Mouse (Mus musculus) CH12.LX (cell line): ENCODE measurements around the gene H3f3b. TPM values are rescaled to one million over a fixed set of nuclear protein-coding genes. Genes with fewer than 3 reads are reported as not detected.

Experiments used
- DNase-seq: peaks from one replicate; pipeline ENCODE4 v3.0.0-alpha.2; 2013; ENCODE audit errors: extremely low read depth
- H3K27ac ChIP-seq: 2 replicates; pipeline ENCODE4 v1.5.1; 2012; ENCODE audit warnings: low read depth, mild to moderate bottlenecking, control low read depth, moderate library complexity; ENCODE audit not compliant: insufficient read depth
- H3K27me3 ChIP-seq: replicated peaks from 2 replicates; pipeline ENCODE3; 2012; ENCODE audit warnings: inconsistent platforms
- H3K36me3 ChIP-seq, 2 experiments: replicated peaks in 1 of 2; 2 replicates each; pipeline versions ENCODE3 to v1.6.1; 2012; ENCODE audit warnings: inconsistent platforms in 1 of 2, low read length in 1 of 2, mild to moderate bottlenecking in 1 of 2, mixed read lengths in 1 of 2, moderate library complexity in 1 of 2; ENCODE audit not compliant: control insufficient read depth in 1 of 2, insufficient read depth in 1 of 2
- H3K4me1 ChIP-seq, 2 experiments: 2 replicates each; pipeline ENCODE4 v1.6.1; 2012; ENCODE audit warnings: inconsistent platforms in 1 of 2, moderate library complexity in 1 of 2; ENCODE audit not compliant: insufficient read depth in 2 of 2, control insufficient read depth in 1 of 2
- H3K4me2 ChIP-seq: 2 replicates; pipeline ENCODE4 v1.6.1; 2012; ENCODE audit warnings: low read depth, mild to moderate bottlenecking, control low read depth; ENCODE audit not compliant: poor library complexity, insufficient read depth, severe bottlenecking
- H3K4me3 ChIP-seq, 3 experiments: fragments of 150-350 bp in 1 of 3; sonication (generic) in 1 of 3; replicated peaks in 1 of 3; 2 replicates each; pipeline versions ENCODE3 to v1.5.1; 2011 to 2012; ENCODE audit warnings: low read depth in 2 of 3, low read length in 2 of 3, mild to moderate bottlenecking in 2 of 3, moderate library complexity in 2 of 3, control low read depth in 1 of 3, improper control_type of control experiment in 1 of 3, inconsistent platforms in 1 of 3, mixed read lengths in 1 of 3; ENCODE audit not compliant: poor library complexity in 1 of 3
- H3K79me2 ChIP-seq: replicated peaks from 2 replicates; pipeline ENCODE4 v1.6.1; 2012; ENCODE audit warnings: mild to moderate bottlenecking, moderate library complexity; ENCODE audit not compliant: control insufficient read depth, poor library complexity, insufficient read depth, severe bottlenecking; ENCODE audit errors: extremely low read depth
- H3K9ac ChIP-seq: 2 replicates; pipeline ENCODE4 v1.6.1; 2012; ENCODE audit warnings: low read depth, mild to moderate bottlenecking, control low read depth, moderate library complexity; ENCODE audit not compliant: insufficient read depth
- H3K9me3 ChIP-seq: replicated peaks from 2 replicates; pipeline ENCODE3; 2012; ENCODE audit warnings: low read length, inconsistent platforms, mixed read lengths
- E2F4 ChIP-seq: IDR thresholded peaks from 2 replicates; pipeline ENCODE4 v1.6.1; 2011; ENCODE audit warnings: low read depth, low read length, improper control_type of control experiment; ENCODE audit not compliant: insufficient replicate concordance
- ELF1 ChIP-seq: IDR thresholded peaks from 2 replicates; pipeline ENCODE4 v1.6.1; 2014; ENCODE audit warnings: low read depth, mild to moderate bottlenecking, inconsistent platforms, low read length, improper control_type of control experiment
- EP300 ChIP-seq: IDR thresholded peaks from 2 replicates; pipeline ENCODE4 v1.6.1; 2011; ENCODE audit warnings: low read length, improper control_type of control experiment
- ETS1 ChIP-seq: conservative IDR thresholded peaks from 2 replicates; pipeline ENCODE4 v1.6.1; 2012; ENCODE audit warnings: low read depth, mild to moderate bottlenecking, inconsistent platforms, low read length, improper control_type of control experiment, moderate library complexity
- JUN ChIP-seq: IDR thresholded peaks from 2 replicates; pipeline ENCODE4 v1.6.1; 2011; ENCODE audit warnings: low read depth, mild to moderate bottlenecking, low read length, improper control_type of control experiment, moderate library complexity; ENCODE audit not compliant: insufficient read depth
- KAT2A ChIP-seq: IDR thresholded peaks from 2 replicates; pipeline ENCODE4 v1.6.1; 2012; ENCODE audit warnings: low read length, improper control_type of control experiment, inconsistent platforms; ENCODE audit not compliant: insufficient replicate concordance
- MAZ ChIP-seq: IDR thresholded peaks from 2 replicates; pipeline ENCODE4 v1.6.1; 2012; ENCODE audit warnings: low read depth, mild to moderate bottlenecking, inconsistent platforms, low read length, improper control_type of control experiment, moderate library complexity
- MXI1 ChIP-seq: IDR thresholded peaks from 2 replicates; pipeline ENCODE4 v1.6.1; 2011; ENCODE audit warnings: mild to moderate bottlenecking, low read depth, low read length, improper control_type of control experiment
- MYC ChIP-seq: IDR thresholded peaks from 2 replicates; pipeline ENCODE4 v1.6.1; 2011; ENCODE audit warnings: low read depth, mild to moderate bottlenecking, improper control_type of control experiment, low read length
- POLR2A ChIP-seq: IDR thresholded peaks from 2 replicates; pipeline ENCODE4 v1.6.1; 2011; ENCODE audit warnings: low read depth, mild to moderate bottlenecking, improper control_type of control experiment, low read length
- POLR2AphosphoS2 ChIP-seq: IDR thresholded peaks from 2 replicates; pipeline ENCODE4 v1.6.1; 2011; ENCODE audit warnings: low read depth, low read length, improper control_type of control experiment
- SIN3A ChIP-seq: IDR thresholded peaks from 2 replicates; pipeline ENCODE4 v1.6.1; 2012; ENCODE audit warnings: low read length, improper control_type of control experiment, inconsistent platforms
- UBTF ChIP-seq: IDR thresholded peaks from 2 replicates; pipeline ENCODE4 v1.6.1; 2012; ENCODE audit warnings: low read depth, mild to moderate bottlenecking, inconsistent platforms, low read length, improper control_type of control experiment, moderate library complexity
- ZNF384 ChIP-seq: IDR thresholded peaks from 2 replicates; pipeline ENCODE4 v1.6.1; 2012; ENCODE audit warnings: low read depth, low read length, improper control_type of control experiment, inconsistent platforms
- dilution Hi-C: fragments of 300-500 bp; cut with MboI; formaldehyde crosslinking; loops from 2 replicates; pipeline ENCODE4 v1.14.3; 2020; ENCODE audit warnings: low sequenced_read_pairs; ENCODE audit not compliant: extremely low pct_unique_long_range_greater_than_20kb, extremely low pct_ligation_motif_present
- in situ Hi-C: fragments of 300-500 bp; cut with MboI; formaldehyde crosslinking; loops from 3 replicates; pipeline ENCODE4 v1.14.3; 2019; ENCODE audit warnings: low sequenced_read_pairs, low pct_ligation_motif_present, low pct_unique_long_range_greater_than_20kb, mixed read lengths
- polyA plus RNA-seq: library from polyadenylated mRNA; unstranded; fragments of >175 nt; gene quantifications from 2 replicates; pipeline ENCODE4 v1.2.1, GENCODE M21; 2012; ENCODE audit warnings: low read depth; ENCODE audit not compliant: insufficient read length
- total RNA-seq, 2 experiments: library from RNA; depleted of rRNA; stranded (reverse); fragments of 300-350 nt in 1 of 2; fragments of >200 nt in 1 of 2; gene quantifications; 2 replicates each; pipeline ENCODE4 v1.2.3; 2012 to 2014

Gene H3f3b
- total and polyA plus RNA-seq, 3 experiments: 340 to 889 (median 567) TPM

GRCm38 (mm10) chr11:116059691-116060025, 31.9 kb upstream of the H3f3b start:
- Histone ChIP-seq H3K4me2 (no peak overlapping the region), H3K9me3 (no peaks in the 10 kb centered on the region), H3K36me3 (peaks cover 82 to 100% of the 10 kb centered on the region in 2 experiments), H3K79me2 (no peaks in the 10 kb centered on the region), H3K4me3 (no peak overlapping the region), H3K9ac (no peak overlapping the region), H3K27me3 (no peaks in the 10 kb centered on the region), H3K4me1 (peaks cover 0 to 27% of the 10 kb centered on the region in 2 experiments; a peak in 2 of 4 replicates), H3K27ac (no peak overlapping the region)
- DNase-seq: no peak
- in situ Hi-C loops (no loop called here), dilution Hi-C loops (no loop called here)
- no peak for TF ChIP-seq MAZ
- TF ChIP-seq MYC: no peak
- no peak for TF ChIP-seq KAT2A
- no peak for TF ChIP-seq E2F4
- no peak for TF ChIP-seq MXI1

GRCm38 (mm10) chr11:116058868-116059690, 31.3 kb upstream of the H3f3b start:
- no peak for DNase-seq
- in situ Hi-C loops: no loop called here
- H3K4me2 ChIP-seq: no peak overlapping the region
- H3K79me2 ChIP-seq: no peaks in the 10 kb centered on the region
- dilution Hi-C loops: no loop called here
- H3K9me3 ChIP-seq: no peaks in the 10 kb centered on the region
- no peaks in the 10 kb centered on the region for H3K27me3 ChIP-seq
- peaks cover 88 to 100% of the 10 kb centered on the region in 2 experiments for H3K36me3 ChIP-seq
- no peak overlapping the region for H3K4me3 ChIP-seq
- H3K4me1 ChIP-seq: peaks cover 0 to 27% of the 10 kb centered on the region in 2 experiments; a peak in 2 of 4 replicates
- no peak overlapping the region for H3K9ac ChIP-seq
- TF ChIP-seq POLR2A (no peak; the same call in 1 of the 2 replicates), POLR2AphosphoS2 (0 out of 2 replicates have a peak, but pooled peaks have one; percentile 29)
- H3K27ac ChIP-seq: no peak overlapping the region

DNA sequence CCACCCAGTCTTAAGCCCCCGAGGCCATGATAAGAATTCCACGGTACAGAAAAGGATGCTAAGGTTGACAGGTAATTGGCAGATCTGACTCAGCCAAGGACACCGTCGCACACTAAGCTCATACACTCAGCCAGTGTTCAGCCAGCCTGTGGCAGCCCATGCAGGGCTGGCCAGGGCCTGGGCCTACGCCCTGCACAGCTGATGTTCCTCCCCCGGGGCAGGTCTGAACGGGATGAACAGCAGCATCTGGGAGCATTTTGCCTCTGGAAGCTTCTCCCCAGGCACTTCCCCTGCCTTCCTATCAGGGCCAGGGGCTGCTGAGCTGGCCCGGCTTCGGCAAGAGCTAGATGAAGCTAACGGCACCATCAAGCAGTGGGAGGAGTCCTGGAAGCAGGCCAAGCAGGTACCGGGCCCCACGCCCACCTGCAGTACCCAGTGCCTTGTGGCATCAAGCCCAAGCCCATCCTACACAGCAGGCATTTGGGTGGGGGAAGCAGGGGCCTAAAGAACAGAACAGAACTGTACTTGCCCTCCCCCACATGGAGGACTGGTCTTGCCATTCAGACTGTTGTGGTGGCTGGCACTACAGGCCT, 30.4 kb upstream of the H3f3b start:
- peaks cover 0 to 27% of the 10 kb centered on the region in 2 experiments; a peak in 2 of 4 replicates for H3K4me1 ChIP-seq
- no peaks in the 10 kb centered on the region for H3K27me3 ChIP-seq
- DNase-seq: no peak
- H3K27ac ChIP-seq: no peak overlapping the region
- TF ChIP-seq E2F4 (no peak), SIN3A (no peak), JUN (no peak), POLR2A (no peak), UBTF (no peak), ETS1 (no peak), ZNF384 (no peak), POLR2AphosphoS2 (no peak), ELF1 (no peak), EP300 (no peak)
- in situ Hi-C loops: no loop called here
- H3K4me2 ChIP-seq: no peak overlapping the region
- H3K9ac ChIP-seq: no peak overlapping the region
- H3K79me2 ChIP-seq: no peaks in the 10 kb centered on the region
- H3K36me3 ChIP-seq: peaks cover 93 to 100% of the 10 kb centered on the region in 2 experiments
- no peak overlapping the region for H3K4me3 ChIP-seq
- no peaks in the 10 kb centered on the region for H3K9me3 ChIP-seq
- dilution Hi-C loops: no loop called here
